Mouse (Mus musculus): Measurements from ENCODE around the gene Nanos3.

DNA sequence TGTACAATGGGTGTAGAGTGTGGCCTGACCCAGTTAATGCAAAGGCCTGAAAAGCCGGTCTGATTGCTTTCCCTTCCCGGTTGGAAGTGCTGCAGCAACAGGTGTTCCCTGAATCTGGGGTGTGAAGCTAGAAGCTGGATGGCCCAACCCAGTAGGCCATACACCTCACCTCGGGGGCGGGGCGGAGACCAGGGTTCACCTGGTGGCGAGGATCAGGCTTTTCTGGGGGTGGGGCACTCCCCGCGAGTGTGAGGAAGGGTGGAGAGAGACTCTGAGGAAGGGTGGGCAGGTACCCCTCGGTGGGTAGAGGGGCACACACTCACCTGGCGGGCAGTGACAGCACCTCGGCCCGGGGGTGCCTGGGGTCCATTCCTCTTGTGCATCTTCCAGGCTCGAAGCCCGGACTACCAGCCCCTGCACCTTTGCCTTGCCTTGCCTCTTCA is 37.7 kb downstream of the Nanos3 start:
- TF ChIP-seq GATA1 (IDR thresholded peaks at IDR 0.05; ENCODE audit: borderline replicate concordance, low read length): no peak
- no peak for TF ChIP-seq FLI1 (IDR thresholded peaks at IDR 0.05; ENCODE audit: low read length)
